24 mouse cellular contexts compared by ENCODE assay signal in the genomic region with DNA sequence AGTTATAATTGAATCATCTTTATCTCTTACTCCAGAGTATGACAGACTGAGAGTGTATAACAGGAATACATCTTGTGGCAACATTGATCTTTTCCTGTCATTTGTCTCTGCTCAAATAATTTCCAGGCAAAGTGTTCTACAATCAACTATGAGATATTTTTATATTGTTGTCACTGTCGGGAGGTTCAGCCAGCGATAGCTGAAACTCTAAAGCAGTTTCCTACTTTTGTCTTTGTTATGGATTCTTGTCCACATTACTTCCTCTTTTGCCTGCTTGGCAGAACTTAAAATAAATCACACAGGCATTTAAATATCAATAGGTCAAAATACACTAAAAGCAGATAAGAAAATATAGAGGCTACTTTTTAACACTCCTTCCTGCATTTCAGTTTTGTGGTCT.
DNase-seq lines count a peak whose midpoint lies in the region; ATAC-seq and TF ChIP-seq lines count a peak whose summit lies in the region.
"Had no signal": no experiment of that assay in that cellular context is flagged by ENCODE, and none has a peak within 500 bp of the region (broad histone marks: within the 10 kb centered on the region; RNA-seq: fewer than 3 reads in every experiment).

No protein-coding gene starts in this region.

- H3K4me1 ChIP-seq in lung, adult 2 months (ENCODE audit: control insufficient read depth, insufficient read depth, low read length), result no peaks in the 10 kb centered on the region
- H3K4me1 ChIP-seq: forebrain, embryonic 10.5 days; forebrain, embryonic 13.5 days; heart, embryonic 12.5 days; heart, embryonic 15.5 days; hindbrain, embryonic 10.5 days; hindbrain, embryonic 13.5 days had no signal

- peak; percentile 3 for DNase-seq in kidney, postnatal 14 days
- no peak for DNase-seq in kidney, postnatal 25 days
- peak; percentile 7 for DNase-seq in lung, postnatal 25 days (ENCODE audit: low spot score)
- no peak for DNase-seq in lung, adult 2 months
- DNase-seq in c-Kit-positive CD71-positive TER-119-positive erythroid progenitor cells, embryonic 14.5 days (ENCODE audit: low spot score), result no peak
- DNase-seq: adrenal gland, adult 8-10 months; adrenal gland, postnatal 25 days; cerebellum, adult 18-20 months; cerebellum, adult 9-10 months; cerebellum, postnatal 14 days; gastrocnemius, postnatal 10 days; gastrocnemius, postnatal 36 days; heart, postnatal 10 days; heart, postnatal 36 days had no signal

- 28% methylated on average over 2 of the region's 2 CpGs for WGBS in lung, adult 2 months

- no peak overlapping the region for H3K4me3 ChIP-seq in lung, adult 2 months (replicated peaks; ENCODE audit: extremely low read depth, low read depth, low read length)
- H3K4me3 ChIP-seq: forebrain, embryonic 10.5 days; forebrain, embryonic 13.5 days; heart, embryonic 12.5 days; heart, embryonic 15.5 days; hindbrain, embryonic 10.5 days; hindbrain, embryonic 13.5 days had no signal

- no peak for TF ChIP-seq CTCF in lung, adult 2 months (IDR thresholded peaks at IDR 0.05; ENCODE audit: insufficient read depth, low read length)

- peak; percentile 37; the same call in 1 of the 2 replicates for ATAC-seq in megakaryocyte progenitor cell, adult 5-6 weeks (replicated peaks; ENCODE audit: poor library complexity)
- ATAC-seq: activated CD4-positive, CD25-positive, alpha-beta regulatory T cell, adult 4 months; forebrain, embryonic 13.5 days; forebrain, embryonic 16.5 days; hindbrain, embryonic 16.5 days had no signal

- TF ChIP-seq POLR2A in lung, adult 2 months (IDR thresholded peaks at IDR 0.05; ENCODE audit: borderline replicate concordance, extremely low read depth, low read depth, low read length), result no peak

Comparison
In these comparisons a context has a peak if more than half of its experiments do, and no peak if none do; other contexts are left out.
1. DNase-seq: peak in kidney, postnatal 14 days (single experiment) and lung, postnatal 25 days (single experiment); none in kidney, postnatal 25 days (0 of 2), lung, adult 2 months (single experiment) and c-Kit-positive CD71-positive TER-119-positive erythroid progenitor cells, embryonic 14.5 days (single experiment).